Mouse (Mus musculus): ENCODE results near the gene Mpig6b.

- no peak for TF ChIP-seq CTCF (IDR thresholded peaks at IDR 0.05; ENCODE audit: borderline replicate concordance, insufficient read depth, low read depth, low read length)
- no peak for TF ChIP-seq POLR2A (IDR thresholded peaks at IDR 0.05; ENCODE audit: borderline replicate concordance, insufficient read depth, low read length)
Observed at GRCm38 (mm10) chr17:35043794-35044193, 22.2 kb downstream of the Mpig6b start.

Measured in cerebellum, adult 2 months (tissue).